Mouse (Mus musculus): Measurements from ENCODE around the gene Clip4. TPM values are rescaled to one million over a fixed set of nuclear protein-coding genes. Genes with fewer than 3 reads are reported as not detected.
A peak's percentile ranks its signal among the peaks of the same experiment; 100 is the strongest.

Clip4 gene
- polyA plus RNA-seq, 1 experiment from 2014 or later, result 15.3 TPM

DNA sequence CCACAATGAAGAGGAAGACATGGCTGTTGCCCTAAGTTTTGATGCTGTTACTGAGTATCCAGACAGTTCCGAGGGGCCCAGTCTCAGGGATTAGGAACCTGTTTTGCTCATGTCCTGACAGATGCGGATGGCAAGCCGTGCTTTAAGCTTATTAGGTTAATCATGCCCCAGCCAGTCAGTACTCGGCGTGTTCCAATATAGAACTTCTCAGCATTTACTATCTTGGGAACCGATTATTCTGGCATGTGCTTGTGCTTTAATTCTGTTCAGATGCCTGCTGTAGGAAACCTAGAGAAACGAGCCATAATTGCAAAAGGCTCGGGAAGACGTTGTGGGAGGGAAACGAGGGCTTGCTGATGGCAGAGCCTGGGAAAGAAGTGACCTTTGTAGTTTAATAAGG, 15.4 kb upstream of the Clip4 start, which contains the start of gene Pcare:
Gene Pcare, minus strand, starts transcription at position 64 of the 400 bp plus-strand sequence.
- Histone ChIP-seq H3K4me2 (ENCODE audit: low read length) (no peak within 1 kb of the TSS), H3K27ac (ENCODE audit: low read depth, low read length) (no peak within 1 kb of the TSS), H3K9ac (ENCODE audit: low read depth, low read length) (no peak within 1 kb of the TSS), H3K4me3 (ENCODE audit: low read length) (no peak within 1 kb of the TSS), H3K4me1 (ENCODE audit: control insufficient read depth, insufficient read depth, low read depth, low read length) (no peaks in the 10 kb centered on the region; the same call in 1 of the 2 replicates), H3K27me3 (replicated peaks; ENCODE audit: control insufficient read depth, insufficient read depth, low read length) (no peaks in the 10 kb centered on the region), H3K9me3 (ENCODE audit: control insufficient read depth, low read length) (no peaks in the 10 kb centered on the region), H3K36me3 (ENCODE audit: control insufficient read depth, insufficient read depth, low read length) (no peaks in the 10 kb centered on the region)
- 63% methylated on average over 10 of the region's 10 CpGs for WGBS
- ATAC-seq, result no peak

DNA sequence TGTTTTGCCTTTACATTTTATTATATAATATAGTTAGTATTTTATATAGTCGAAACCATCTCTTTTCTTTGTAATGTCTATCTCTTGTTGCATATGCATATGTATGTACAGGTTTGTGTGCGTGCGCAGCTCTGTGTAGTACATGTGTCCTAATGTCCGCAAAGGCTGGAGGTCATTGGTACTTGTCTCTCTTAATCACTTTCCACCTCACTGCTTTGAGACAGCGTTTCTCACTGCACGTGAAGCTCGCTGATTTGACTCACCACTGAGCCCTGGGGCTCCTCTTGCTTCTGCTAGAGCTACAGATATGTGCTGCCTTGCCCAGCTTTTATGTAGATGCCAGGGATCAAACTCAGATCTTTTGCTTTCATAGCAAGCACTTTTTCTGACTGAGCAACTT, 7.7 kb upstream of the Clip4 start:
- Histone ChIP-seq H3K36me3 (ENCODE audit: control insufficient read depth, insufficient read depth, low read length) (no peaks in the 10 kb centered on the region), H3K4me1 (ENCODE audit: control insufficient read depth, insufficient read depth, low read depth, low read length) (no peaks in the 10 kb centered on the region), H3K9ac (ENCODE audit: low read depth, low read length) (no peak overlapping the region), H3K4me3 (ENCODE audit: low read length) (no peak overlapping the region), H3K4me2 (ENCODE audit: low read length) (no peak overlapping the region), H3K27me3 (replicated peaks; ENCODE audit: control insufficient read depth, insufficient read depth, low read length) (no peaks in the 10 kb centered on the region), H3K27ac (ENCODE audit: low read depth, low read length) (no peak overlapping the region), H3K9me3 (ENCODE audit: control insufficient read depth, low read length) (no peaks in the 10 kb centered on the region)
- no peak for ATAC-seq
- WGBS, result 64% methylated on average over 7 of the region's 7 CpGs

DNA sequence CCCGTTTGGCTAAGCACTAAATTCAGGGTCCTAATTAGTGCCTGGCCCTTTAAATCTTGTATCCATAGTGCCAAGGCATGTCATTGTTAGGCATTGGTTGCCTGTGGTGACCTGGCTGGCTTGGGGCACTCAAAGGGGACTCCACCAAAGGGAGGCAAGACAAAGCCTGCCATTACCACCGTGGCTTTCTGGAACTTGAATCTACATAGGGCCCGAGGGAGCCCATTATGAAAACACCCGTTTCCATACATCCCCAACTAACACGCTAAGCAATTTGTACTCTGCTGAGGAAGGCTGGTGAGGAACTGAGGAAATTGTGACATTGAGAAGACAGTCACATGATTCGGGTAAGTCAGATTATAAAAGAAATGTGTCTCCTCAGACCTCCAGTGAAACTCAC, 1.3 kb downstream of the Clip4 start:
- Histone ChIP-seq H3K4me3 (ENCODE audit: low read length) (no peak overlapping the region), H3K4me1 (ENCODE audit: control insufficient read depth, insufficient read depth, low read depth, low read length) (no peaks in the 10 kb centered on the region; the same call in 1 of the 2 replicates), H3K27ac (ENCODE audit: low read depth, low read length) (no peak overlapping the region), H3K36me3 (ENCODE audit: control insufficient read depth, insufficient read depth, low read length) (no peaks in the 10 kb centered on the region), H3K9ac (ENCODE audit: low read depth, low read length) (no peak overlapping the region), H3K27me3 (replicated peaks; ENCODE audit: control insufficient read depth, insufficient read depth, low read length) (no peaks in the 10 kb centered on the region), H3K9me3 (ENCODE audit: control insufficient read depth, low read length) (no peaks in the 10 kb centered on the region), H3K4me2 (ENCODE audit: low read length) (peak overlapping the region; percentile 20; the same call in 1 of the 2 replicates)
- WGBS, result 7% methylated on average over 6 of the region's 6 CpGs
- peak; percentile 68; the same call in 1 of the 2 replicates for ATAC-seq

DNA sequence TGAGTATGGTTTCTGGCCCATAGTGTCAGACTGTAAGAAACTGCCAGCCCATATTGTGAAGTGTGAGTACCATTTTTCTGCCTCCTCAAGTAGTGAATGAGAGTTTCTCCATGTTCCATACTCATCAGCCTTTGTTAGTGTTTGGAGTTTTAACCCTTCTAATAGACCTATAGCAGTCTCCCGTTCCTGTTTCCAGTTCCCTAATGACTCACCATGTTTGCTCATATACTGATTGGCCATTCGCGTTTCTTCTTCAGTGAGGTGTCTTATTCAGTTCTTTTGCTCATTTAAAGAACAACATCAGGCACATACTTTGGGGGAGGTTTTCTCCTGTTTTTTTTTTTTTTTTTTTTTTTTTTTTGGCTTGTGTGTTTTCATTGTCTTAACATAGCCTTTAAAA, 2.4 kb downstream of the Clip4 start:
- H3K27ac ChIP-seq (ENCODE audit: low read depth, low read length), result no peak overlapping the region
- H3K9ac ChIP-seq (ENCODE audit: low read depth, low read length), result no peak overlapping the region
- no peak overlapping the region for H3K4me3 ChIP-seq (ENCODE audit: low read length)
- H3K4me2 ChIP-seq (ENCODE audit: low read length), result no peak overlapping the region
- no peaks in the 10 kb centered on the region for H3K9me3 ChIP-seq (ENCODE audit: control insufficient read depth, low read length)
- no peaks in the 10 kb centered on the region for H3K36me3 ChIP-seq (ENCODE audit: control insufficient read depth, insufficient read depth, low read length)
- no peaks in the 10 kb centered on the region for H3K27me3 ChIP-seq (replicated peaks; ENCODE audit: control insufficient read depth, insufficient read depth, low read length)
- WGBS, result 89% methylated on average over 3 of the region's 3 CpGs
- ATAC-seq, result no peak
- H3K4me1 ChIP-seq (ENCODE audit: control insufficient read depth, insufficient read depth, low read depth, low read length), result no peaks in the 10 kb centered on the region; the same call in 1 of the 2 replicates

DNA sequence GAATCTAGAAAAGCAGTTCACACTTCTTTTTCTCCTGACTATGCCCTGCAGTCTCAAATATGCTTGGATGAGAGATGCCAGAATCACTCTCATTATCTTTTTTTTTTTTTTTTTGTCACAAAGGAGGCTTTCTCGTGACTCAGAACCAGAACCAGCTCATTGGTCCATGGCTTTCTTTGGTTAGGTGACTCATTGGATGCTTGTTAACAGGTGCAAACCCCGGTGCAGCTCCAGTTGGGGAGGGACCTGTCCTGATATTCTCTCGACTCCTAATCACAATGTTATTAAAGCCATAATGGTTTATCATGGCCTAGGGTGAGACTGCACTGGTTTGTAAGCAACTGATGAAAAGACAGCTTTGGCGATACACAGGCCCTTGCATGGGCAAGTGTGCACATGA, 5.9 kb downstream of the Clip4 start:
- H3K4me2 ChIP-seq (ENCODE audit: low read length), result no peak overlapping the region
- no peak overlapping the region for H3K27ac ChIP-seq (ENCODE audit: low read depth, low read length)
- H3K9me3 ChIP-seq (ENCODE audit: control insufficient read depth, low read length), result peaks cover 2% of the 10 kb centered on the region
- H3K36me3 ChIP-seq (ENCODE audit: control insufficient read depth, insufficient read depth, low read length), result no peaks in the 10 kb centered on the region
- no peak overlapping the region for H3K9ac ChIP-seq (ENCODE audit: low read depth, low read length)
- no peak for ATAC-seq
- 73% methylated on average over 4 of the region's 4 CpGs for WGBS
- no peak overlapping the region for H3K4me3 ChIP-seq (ENCODE audit: low read length)
- H3K4me1 ChIP-seq (ENCODE audit: control insufficient read depth, insufficient read depth, low read depth, low read length), result no peaks in the 10 kb centered on the region; the same call in 1 of the 2 replicates
- no peaks in the 10 kb centered on the region for H3K27me3 ChIP-seq (replicated peaks; ENCODE audit: control insufficient read depth, insufficient read depth, low read length)

DNA sequence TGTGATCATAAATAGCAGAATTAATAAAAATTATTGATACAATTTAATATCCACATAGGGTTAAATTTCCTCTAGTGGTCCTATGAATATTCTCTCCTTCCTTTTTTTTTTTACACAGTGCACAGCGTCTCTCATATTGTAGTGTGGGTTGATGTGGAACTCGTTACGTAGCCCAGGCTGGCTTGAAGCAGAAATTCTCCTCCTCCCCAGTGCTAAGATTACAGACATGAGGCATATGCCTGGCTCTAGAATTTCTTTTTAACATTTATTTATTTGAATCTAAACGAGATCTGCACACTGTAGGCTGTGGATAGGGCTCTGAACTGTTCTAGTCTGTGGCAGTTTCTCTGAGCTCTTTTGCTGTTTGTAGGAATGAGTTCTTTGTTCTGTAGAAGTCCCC, 7.0 kb downstream of the Clip4 start:
- Histone ChIP-seq H3K36me3 (ENCODE audit: control insufficient read depth, insufficient read depth, low read length) (no peaks in the 10 kb centered on the region), H3K9me3 (ENCODE audit: control insufficient read depth, low read length) (peaks cover 2% of the 10 kb centered on the region), H3K4me2 (ENCODE audit: low read length) (no peak overlapping the region), H3K27me3 (replicated peaks; ENCODE audit: control insufficient read depth, insufficient read depth, low read length) (no peaks in the 10 kb centered on the region), H3K9ac (ENCODE audit: low read depth, low read length) (no peak overlapping the region), H3K27ac (ENCODE audit: low read depth, low read length) (no peak overlapping the region), H3K4me1 (ENCODE audit: control insufficient read depth, insufficient read depth, low read depth, low read length) (no peaks in the 10 kb centered on the region), H3K4me3 (ENCODE audit: low read length) (no peak overlapping the region)
- WGBS, result 77% methylated on average over 4 of the region's 4 CpGs
- ATAC-seq, result no peak

DNA sequence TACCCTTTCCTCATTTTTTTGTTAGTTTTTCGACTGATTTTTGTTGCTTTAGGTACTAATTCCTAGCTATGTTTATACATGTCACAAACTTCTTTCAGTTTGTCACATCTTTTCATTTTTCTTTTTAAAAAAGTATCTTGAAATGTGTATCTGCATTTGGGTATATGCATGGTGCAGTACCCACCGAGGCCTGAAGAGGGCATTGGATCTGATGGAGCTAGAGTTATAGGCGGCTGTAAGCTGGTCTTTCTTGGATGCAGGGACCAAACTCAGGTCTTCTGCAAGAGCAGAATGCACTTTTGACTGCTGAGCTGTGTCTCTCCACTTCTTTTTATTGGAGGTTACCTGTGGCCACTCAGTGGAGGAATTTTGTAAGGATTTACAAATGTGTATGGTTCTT, 10.4 kb downstream of the Clip4 start:
- Histone ChIP-seq H3K4me1 (ENCODE audit: control insufficient read depth, insufficient read depth, low read depth, low read length) (peaks cover 5% of the 10 kb centered on the region; the same call in 1 of the 2 replicates), H3K36me3 (ENCODE audit: control insufficient read depth, insufficient read depth, low read length) (no peaks in the 10 kb centered on the region), H3K4me3 (ENCODE audit: low read length) (no peak overlapping the region), H3K27ac (ENCODE audit: low read depth, low read length) (no peak overlapping the region), H3K9ac (ENCODE audit: low read depth, low read length) (no peak overlapping the region), H3K4me2 (ENCODE audit: low read length) (no peak overlapping the region), H3K9me3 (ENCODE audit: control insufficient read depth, low read length) (peaks cover 2% of the 10 kb centered on the region), H3K27me3 (replicated peaks; ENCODE audit: control insufficient read depth, insufficient read depth, low read length) (no peaks in the 10 kb centered on the region)
- ATAC-seq, result no peak
- WGBS, result 78% methylated on average over 3 of the region's 3 CpGs

DNA sequence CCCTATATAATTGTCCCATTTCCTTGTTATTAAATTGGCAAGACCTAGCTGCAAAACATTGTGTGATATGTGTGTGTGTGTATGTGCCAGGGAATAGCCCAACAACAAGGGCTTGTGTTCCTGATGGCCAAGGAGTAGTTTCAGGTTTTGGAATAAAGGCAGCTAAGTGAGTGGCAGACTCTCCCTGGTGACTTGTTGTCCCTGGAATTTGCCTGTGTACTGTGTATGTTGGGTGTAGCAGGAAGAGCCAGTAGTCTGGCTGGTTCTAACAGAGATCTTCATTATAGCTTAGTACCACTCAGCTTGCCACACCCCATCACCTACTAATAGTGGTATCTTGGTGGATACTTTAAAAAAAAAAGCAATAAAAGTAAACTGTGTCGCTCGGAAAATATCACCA, 12.2 kb downstream of the Clip4 start:
- Histone ChIP-seq H3K9me3 (ENCODE audit: control insufficient read depth, low read length) (peaks cover 2% of the 10 kb centered on the region), H3K27ac (ENCODE audit: low read depth, low read length) (no peak overlapping the region), H3K9ac (ENCODE audit: low read depth, low read length) (no peak overlapping the region), H3K36me3 (ENCODE audit: control insufficient read depth, insufficient read depth, low read length) (no peaks in the 10 kb centered on the region), H3K4me2 (ENCODE audit: low read length) (no peak overlapping the region), H3K4me1 (ENCODE audit: control insufficient read depth, insufficient read depth, low read depth, low read length) (peaks cover 10% of the 10 kb centered on the region), H3K4me3 (ENCODE audit: low read length) (no peak overlapping the region), H3K27me3 (replicated peaks; ENCODE audit: control insufficient read depth, insufficient read depth, low read length) (no peaks in the 10 kb centered on the region)
- 96% methylated on average over 2 of the region's 2 CpGs for WGBS
- ATAC-seq, result no peak

DNA sequence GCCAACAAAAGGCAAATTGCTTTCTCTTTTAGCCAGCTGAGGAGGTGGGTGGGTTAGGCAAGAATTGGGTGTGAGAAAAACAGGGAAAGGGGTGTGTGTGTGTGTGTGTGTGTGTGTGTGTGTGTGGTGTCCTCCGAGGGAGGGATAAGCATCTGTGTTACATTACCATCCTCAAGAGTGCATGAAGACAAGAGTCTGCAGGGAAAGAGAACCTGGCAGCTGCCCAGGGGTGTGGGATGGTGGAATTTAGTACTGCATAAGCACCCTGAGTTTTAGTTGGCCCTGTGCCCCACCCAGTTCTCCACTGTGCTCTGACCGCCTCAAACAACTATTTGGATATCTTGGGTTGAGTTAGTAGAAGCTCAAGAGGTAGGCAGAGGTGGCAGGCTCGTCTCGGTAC, 12.7 kb downstream of the Clip4 start:
- no peak for ATAC-seq
- Histone ChIP-seq H3K27me3 (replicated peaks; ENCODE audit: control insufficient read depth, insufficient read depth, low read length) (no peaks in the 10 kb centered on the region), H3K9ac (ENCODE audit: low read depth, low read length) (no peak overlapping the region), H3K27ac (ENCODE audit: low read depth, low read length) (no peak overlapping the region), H3K9me3 (ENCODE audit: control insufficient read depth, low read length) (peaks cover 2% of the 10 kb centered on the region), H3K4me1 (ENCODE audit: control insufficient read depth, insufficient read depth, low read depth, low read length) (peaks cover 10% of the 10 kb centered on the region), H3K36me3 (ENCODE audit: control insufficient read depth, insufficient read depth, low read length) (no peaks in the 10 kb centered on the region), H3K4me2 (ENCODE audit: low read length) (no peak overlapping the region), H3K4me3 (ENCODE audit: low read length) (no peak overlapping the region)
- 94% methylated on average over 4 of the region's 4 CpGs for WGBS

DNA sequence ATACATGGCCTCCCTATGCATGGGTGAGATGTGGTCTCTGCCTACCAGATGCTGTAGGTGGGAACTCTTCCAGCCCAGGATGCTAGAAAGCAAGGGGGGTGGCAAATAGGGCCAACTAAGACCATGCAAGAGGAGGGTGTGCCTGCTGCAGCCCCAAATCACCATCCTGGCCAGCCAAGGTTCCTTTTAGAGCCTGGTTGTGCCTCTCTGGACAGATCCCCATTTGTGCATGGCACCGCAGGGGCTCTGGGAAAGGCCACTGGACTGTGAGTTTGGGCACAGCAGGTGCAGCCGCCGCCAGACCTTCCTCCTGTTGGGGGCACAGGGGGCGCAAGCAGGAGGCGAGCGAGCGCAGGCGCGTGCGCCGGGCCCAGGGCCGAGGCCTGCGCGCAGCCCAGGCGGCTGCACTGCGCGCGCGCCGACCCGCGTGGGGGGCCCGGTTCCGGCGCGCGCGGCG, 14.0 kb downstream of the Clip4 start:
- Histone ChIP-seq H3K27me3 (replicated peaks; ENCODE audit: control insufficient read depth, insufficient read depth, low read length) (no peaks in the 10 kb centered on the region), H3K27ac (ENCODE audit: low read depth, low read length) (peak overlapping the region; percentile 87), H3K4me2 (ENCODE audit: low read length) (peak overlapping the region; percentile 82), H3K4me1 (ENCODE audit: control insufficient read depth, insufficient read depth, low read depth, low read length) (peaks cover 10% of the 10 kb centered on the region), H3K9ac (ENCODE audit: low read depth, low read length) (peak overlapping the region; percentile 96), H3K9me3 (ENCODE audit: control insufficient read depth, low read length) (peaks cover 2% of the 10 kb centered on the region), H3K36me3 (ENCODE audit: control insufficient read depth, insufficient read depth, low read length) (no peaks in the 10 kb centered on the region), H3K4me3 (ENCODE audit: low read length) (peak overlapping the region; percentile 94)
- WGBS, result under 1% methylated on average over 21 of the region's 29 CpGs
- ATAC-seq, result peak; percentile 95

Measured in hindbrain, embryonic 16.5 days (tissue).